Mouse (Mus musculus) left cerebral cortex, postnatal 4 days (tissue): Measurements from ENCODE around the gene Arid3b. TPM values are rescaled to one million over a fixed set of nuclear protein-coding genes. Genes with fewer than 3 reads are reported as not detected.

Experiments
- DNase-seq: peaks from one replicate; pipeline ENCODE4 v3.0.0-alpha.2; 2022
- intact Hi-C: fragments of 180-260 bp; cut with DNase I; formaldehyde crosslinking; loops from one replicate; pipeline ENCODE4 v1.15.1; 2025
- total RNA-seq, 2 experiments: library from RNA; stranded (reverse); gene quantifications; 2 replicates each; pipeline ENCODE4 v1.2.3; 2021

The Arid3b gene
- total RNA-seq, 2 experiments from 2014 or later = 9.1 to 9.7 TPM

- peak; percentile 97 for DNase-seq
- intact Hi-C loops = loop anchor here (10.0 kb wide), 1 partner anchor 67 kb away; the partner anchor contains the start of gene Clk3
Measured at GRCm38 (mm10) chr9:57831267-57832082, 5.1 kb downstream of the Arid3b start.

GRCm38 (mm10) chr9:57829812-57830557 lies 6.6 kb downstream of the Arid3b start:
- intact Hi-C loops = loop anchor here (10.0 kb wide), 1 partner anchor 65 kb away; the partner anchor contains the start of gene Clk3
- no peak for DNase-seq

GRCm38 (mm10) chr9:57823397-57823796 lies 13.2 kb downstream of the Arid3b start:
- intact Hi-C loops = no loop called here
- no peak for DNase-seq

- intact Hi-C loops = no loop called here
- no peak for DNase-seq
Measured at GRCm38 (mm10) chr9:57822812-57823211, 13.8 kb downstream of the Arid3b start.

GRCm38 (mm10) chr9:57820186-57821080 lies 16.2 kb downstream of the Arid3b start:
- intact Hi-C loops = no loop called here

GRCm38 (mm10) chr9:57817220-57817667 lies 19.3 kb downstream of the Arid3b start:
- no peak for DNase-seq
- intact Hi-C loops = no loop called here

More at GRCm38 (mm10) chr9:57820186-57821080, 16.2 kb downstream of the Arid3b start:
- no peak for DNase-seq

GRCm38 (mm10) chr9:57814866-57815265 lies 21.7 kb downstream of the Arid3b start:
- DNase-seq = no peak
- intact Hi-C loops = no loop called here

GRCm38 (mm10) chr9:57814014-57814413 lies 22.6 kb downstream of the Arid3b start:
- DNase-seq = no peak
- intact Hi-C loops = no loop called here

GRCm38 (mm10) chr9:57811793-57812733 lies 24.5 kb downstream of the Arid3b start:
- DNase-seq = no peak
- intact Hi-C loops = no loop called here

- DNase-seq = no peak
- intact Hi-C loops = no loop called here
Measured at GRCm38 (mm10) chr9:57810691-57811090, 25.9 kb downstream of the Arid3b start.

GRCm38 (mm10) chr9:57808771-57809310 lies 27.8 kb downstream of the Arid3b start:
- intact Hi-C loops = no loop called here
- DNase-seq = no peak

GRCm38 (mm10) chr9:57807174-57807651 lies 29.4 kb downstream of the Arid3b start:
- intact Hi-C loops = no loop called here
- no peak for DNase-seq

- intact Hi-C loops = no loop called here
- no peak for DNase-seq
Measured at GRCm38 (mm10) chr9:57806066-57806481, 30.5 kb downstream of the Arid3b start.

- intact Hi-C loops = no loop called here
- DNase-seq = no peak
Measured at GRCm38 (mm10) chr9:57805087-57805737, 31.4 kb downstream of the Arid3b start.

- DNase-seq = no peak
- intact Hi-C loops = no loop called here
Measured at GRCm38 (mm10) chr9:57803839-57804238, 32.8 kb downstream of the Arid3b start.

- intact Hi-C loops = no loop called here
- DNase-seq = no peak
Measured at GRCm38 (mm10) chr9:57803047-57803446, 33.5 kb downstream of the Arid3b start.

GRCm38 (mm10) chr9:57800325-57800975 lies 36.1 kb downstream of the Arid3b start:
- intact Hi-C loops = no loop called here
- DNase-seq = no peak

GRCm38 (mm10) chr9:57798725-57799253 lies 37.8 kb downstream of the Arid3b start:
- DNase-seq = no peak
- intact Hi-C loops = no loop called here
